Mouse (Mus musculus): ENCODE data around the gene Cpt1c. TPM values are rescaled to one million over a fixed set of nuclear protein-coding genes. Genes with fewer than 3 reads are reported as not detected.

Gene Cpt1c
- total and polyA plus RNA-seq, 2 experiments from 2014 or later, result 50.7 to 99.4 TPM

DNA sequence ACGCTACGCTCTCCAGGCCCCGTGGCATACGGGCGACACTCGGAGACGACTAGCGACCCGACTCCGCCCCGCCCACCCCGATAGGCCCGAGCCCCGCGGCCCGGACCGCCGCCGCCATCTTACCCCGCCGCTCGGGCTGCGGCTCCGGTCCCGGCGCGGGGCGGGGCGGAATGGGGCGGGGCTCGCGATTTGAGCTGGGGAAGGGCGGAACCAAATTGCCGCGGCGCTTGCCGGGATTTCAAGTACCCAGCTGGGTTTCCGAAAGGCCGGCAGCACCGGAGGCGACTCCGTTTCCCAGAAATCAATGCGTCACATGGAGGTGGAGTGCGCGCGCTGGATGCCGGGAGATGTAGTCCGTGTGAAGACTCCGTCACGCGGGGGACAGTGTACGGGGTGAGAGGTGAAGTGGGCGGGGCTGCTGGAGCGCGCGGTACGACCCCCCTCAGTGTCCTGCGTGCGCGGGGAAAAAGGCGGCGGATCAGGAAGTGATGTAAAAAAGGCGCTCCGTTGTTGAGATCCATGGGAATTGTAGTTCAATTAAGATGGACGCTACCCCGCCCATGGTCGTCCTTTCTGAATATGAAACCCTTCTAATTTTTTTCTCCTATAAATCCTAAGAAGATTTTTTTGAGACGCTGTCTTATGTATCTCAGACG, 41.4 kb upstream of the Cpt1c start, which contains the start of gene Scaf1:
TSS of gene Scaf1 (minus strand) at position 407 of the 656 bp plus-strand sequence.
- peaks cover 22% of the 10 kb centered on the region for H3K36me3 ChIP-seq (ENCODE audit: insufficient read depth, low read length)
- 1% methylated on average over 67 of the region's 69 CpGs for WGBS
- TF ChIP-seq CTCF (IDR thresholded peaks at IDR 0.05; ENCODE audit: low read depth), result no peak
- peak; percentile 95 for ATAC-seq
- peak within 1 kb of the TSS; percentile 65 for H3K4me3 ChIP-seq (ENCODE audit: low read length)
- H3K27ac ChIP-seq, result peak within 1 kb of the TSS; percentile 83
- H3K9me3 ChIP-seq (ENCODE audit: low read length), result no peaks in the 10 kb centered on the region
- H3K4me2 ChIP-seq (ENCODE audit: low read depth, low read length), result peak within 1 kb of the TSS; percentile 96
- H3K4me1 ChIP-seq (ENCODE audit: insufficient read depth, low read length), result peaks cover 14% of the 10 kb centered on the region
- peak within 1 kb of the TSS; percentile 89 for H3K9ac ChIP-seq (replicated peaks; ENCODE audit: low read length)
- DNase-seq (ENCODE audit: low spot score), result peak; percentile 100
- H3K27me3 ChIP-seq (ENCODE audit: insufficient read depth, low read length), result no peaks in the 10 kb centered on the region

DNA sequence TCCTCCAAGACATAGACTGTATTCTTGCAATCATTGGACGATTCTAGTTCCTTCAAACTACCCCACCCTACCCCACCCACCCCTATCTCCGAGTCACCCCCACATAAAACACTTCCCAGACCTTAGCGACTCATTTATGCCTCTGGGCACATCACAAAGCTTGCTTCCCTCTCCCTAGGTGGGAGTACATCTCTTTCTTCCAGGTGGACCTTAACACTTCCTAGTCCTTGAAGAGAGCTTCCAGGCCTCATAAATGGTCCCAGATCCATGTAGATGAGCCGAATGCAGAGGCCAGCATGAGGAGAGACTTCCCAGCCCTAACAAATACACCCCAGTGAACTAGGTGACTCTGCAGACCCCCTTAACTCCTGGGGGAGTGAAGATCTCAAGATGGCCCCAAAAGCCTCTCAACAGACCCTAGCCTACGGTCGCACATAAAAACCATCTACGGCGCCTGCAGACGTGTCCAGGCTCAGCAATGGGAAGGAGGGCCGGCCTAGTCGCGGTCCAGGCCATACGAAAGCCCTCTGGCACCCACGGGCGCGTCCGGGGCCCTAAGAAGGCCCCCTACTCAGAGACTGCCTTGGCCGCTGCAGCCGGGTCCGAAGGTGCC, 40.8 kb upstream of the Cpt1c start:
- peak overlapping the region; percentile 81 for H3K4me2 ChIP-seq (ENCODE audit: low read depth, low read length)
- WGBS, result 2% methylated on average over 20 of the region's 20 CpGs
- H3K4me1 ChIP-seq (ENCODE audit: insufficient read depth, low read length), result peaks cover 14% of the 10 kb centered on the region

GRCm38 (mm10) chr7:45014096-45014451, 39.4 kb upstream of the Cpt1c start:
- H3K27me3 ChIP-seq (ENCODE audit: insufficient read depth, low read length), result no peaks in the 10 kb centered on the region
- DNase-seq (ENCODE audit: low spot score), result no peak
- H3K27ac ChIP-seq, result no peak overlapping the region
- H3K4me1 ChIP-seq (ENCODE audit: insufficient read depth, low read length), result peaks cover 14% of the 10 kb centered on the region
- no peak for TF ChIP-seq CTCF (IDR thresholded peaks at IDR 0.05; ENCODE audit: low read depth)
- ATAC-seq, result no peak
- H3K9ac ChIP-seq (replicated peaks; ENCODE audit: low read length), result 0 out of 2 replicates have a peak overlapping the region, but pooled peaks have one; percentile 21
- H3K36me3 ChIP-seq (ENCODE audit: insufficient read depth, low read length), result peaks cover 35% of the 10 kb centered on the region
- WGBS, result 93% methylated on average over 3 of the region's 3 CpGs
- no peaks in the 10 kb centered on the region for H3K9me3 ChIP-seq (ENCODE audit: low read length)
- H3K4me2 ChIP-seq (ENCODE audit: low read depth, low read length), result no peak overlapping the region
- no peak overlapping the region for H3K4me3 ChIP-seq (ENCODE audit: low read length)

More for the DNA sequence above, 40.8 kb upstream of the Cpt1c start:
- no peak for ATAC-seq
- DNase-seq (ENCODE audit: low spot score), result no peak
- Histone ChIP-seq H3K36me3 (ENCODE audit: insufficient read depth, low read length) (peaks cover 24% of the 10 kb centered on the region), H3K4me3 (ENCODE audit: low read length) (peak overlapping the region; percentile 65), H3K9ac (replicated peaks; ENCODE audit: low read length) (peak overlapping the region; percentile 89), H3K27ac (peak overlapping the region; percentile 83), H3K27me3 (ENCODE audit: insufficient read depth, low read length) (no peaks in the 10 kb centered on the region), H3K9me3 (ENCODE audit: low read length) (no peaks in the 10 kb centered on the region)
- no peak for TF ChIP-seq CTCF (IDR thresholded peaks at IDR 0.05; ENCODE audit: low read depth)

GRCm38 (mm10) chr7:45013366-45014095, 38.9 kb upstream of the Cpt1c start:
- no peaks in the 10 kb centered on the region for H3K27me3 ChIP-seq (ENCODE audit: insufficient read depth, low read length)
- ATAC-seq (no peak), DNase-seq (ENCODE audit: low spot score) (no peak)
- peaks cover 35% of the 10 kb centered on the region for H3K36me3 ChIP-seq (ENCODE audit: insufficient read depth, low read length)
- no peaks in the 10 kb centered on the region for H3K9me3 ChIP-seq (ENCODE audit: low read length)
- no peak for TF ChIP-seq CTCF (IDR thresholded peaks at IDR 0.05; ENCODE audit: low read depth)
- H3K4me2 ChIP-seq (ENCODE audit: low read depth, low read length), result no peak overlapping the region
- WGBS, result 94% methylated on average over 16 of the region's 16 CpGs
- no peak overlapping the region for H3K9ac ChIP-seq (replicated peaks; ENCODE audit: low read length)
- no peak overlapping the region for H3K4me3 ChIP-seq (ENCODE audit: low read length)
- peaks cover 14% of the 10 kb centered on the region for H3K4me1 ChIP-seq (ENCODE audit: insufficient read depth, low read length)
- no peak overlapping the region for H3K27ac ChIP-seq

DNA sequence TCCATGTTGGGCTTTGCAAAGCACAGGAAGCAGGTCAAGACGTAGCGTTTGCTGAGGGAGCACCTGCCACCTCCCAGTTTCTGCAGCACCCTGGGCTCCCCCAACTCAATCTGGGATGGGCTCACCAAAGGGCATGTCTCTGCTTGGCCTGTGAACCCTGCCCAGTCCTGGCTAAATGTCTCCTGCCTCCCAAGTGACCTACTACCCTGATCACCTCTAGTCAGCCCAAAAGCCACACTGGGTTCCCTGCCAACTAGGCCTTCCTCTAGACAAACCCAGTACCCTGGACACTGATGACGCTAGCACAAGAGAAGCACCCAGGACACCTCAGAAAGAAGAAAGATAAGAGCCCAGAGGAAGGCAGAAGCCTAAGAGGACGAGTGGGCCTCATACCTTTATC, 38.2 kb upstream of the Cpt1c start:
- 88% methylated on average over 4 of the region's 4 CpGs for WGBS
- Histone ChIP-seq H3K27me3 (ENCODE audit: insufficient read depth, low read length) (no peaks in the 10 kb centered on the region), H3K36me3 (ENCODE audit: insufficient read depth, low read length) (peaks cover 37% of the 10 kb centered on the region), H3K4me1 (ENCODE audit: insufficient read depth, low read length) (peaks cover 14% of the 10 kb centered on the region), H3K27ac (no peak overlapping the region), H3K9ac (replicated peaks; ENCODE audit: low read length) (no peak overlapping the region), H3K9me3 (ENCODE audit: low read length) (no peaks in the 10 kb centered on the region), H3K4me2 (ENCODE audit: low read depth, low read length) (no peak overlapping the region), H3K4me3 (ENCODE audit: low read length) (no peak overlapping the region)
- ATAC-seq, result no peak
- no peak for DNase-seq (ENCODE audit: low spot score)
- TF ChIP-seq CTCF (IDR thresholded peaks at IDR 0.05; ENCODE audit: low read depth), result no peak

GRCm38 (mm10) chr7:45012011-45012410, 37.4 kb upstream of the Cpt1c start:
- ATAC-seq, result no peak
- DNase-seq (ENCODE audit: low spot score), result no peak
- no peaks in the 10 kb centered on the region for H3K9me3 ChIP-seq (ENCODE audit: low read length)
- TF ChIP-seq CTCF (IDR thresholded peaks at IDR 0.05; ENCODE audit: low read depth), result no peak
- H3K36me3 ChIP-seq (ENCODE audit: insufficient read depth, low read length), result peaks cover 45% of the 10 kb centered on the region
- whole genome bisulfite sequencing, result 98% methylated on average over 6 of the region's 6 CpGs
- H3K4me3 ChIP-seq (ENCODE audit: low read length), result no peak overlapping the region
- H3K27ac ChIP-seq, result no peak overlapping the region
- H3K27me3 ChIP-seq (ENCODE audit: insufficient read depth, low read length), result no peaks in the 10 kb centered on the region
- H3K4me1 ChIP-seq (ENCODE audit: insufficient read depth, low read length), result peaks cover 11% of the 10 kb centered on the region
- no peak overlapping the region for H3K4me2 ChIP-seq (ENCODE audit: low read depth, low read length)
- H3K9ac ChIP-seq (replicated peaks; ENCODE audit: low read length), result no peak overlapping the region

Measured in hindbrain, postnatal 0 days (tissue).